Mouse (Mus musculus) colon, adult 2 months (tissue): ENCODE results near the gene Nod2. TPM values are rescaled to one million over a fixed set of nuclear protein-coding genes. Genes with fewer than 3 reads are reported as not detected.

ENCODE experiments used
- polyA plus RNA-seq: library from polyadenylated mRNA; depleted of rRNA; stranded (reverse); fragments of >200 nt; gene quantifications from 2 replicates; pipeline ENCODE4 v1.2.3, GENCODE M21; 2012; rRNA removed

Nod2 gene
- polyA plus RNA-seq: 3.5 and 3.7 TPM in 2 replicates

DNA sequence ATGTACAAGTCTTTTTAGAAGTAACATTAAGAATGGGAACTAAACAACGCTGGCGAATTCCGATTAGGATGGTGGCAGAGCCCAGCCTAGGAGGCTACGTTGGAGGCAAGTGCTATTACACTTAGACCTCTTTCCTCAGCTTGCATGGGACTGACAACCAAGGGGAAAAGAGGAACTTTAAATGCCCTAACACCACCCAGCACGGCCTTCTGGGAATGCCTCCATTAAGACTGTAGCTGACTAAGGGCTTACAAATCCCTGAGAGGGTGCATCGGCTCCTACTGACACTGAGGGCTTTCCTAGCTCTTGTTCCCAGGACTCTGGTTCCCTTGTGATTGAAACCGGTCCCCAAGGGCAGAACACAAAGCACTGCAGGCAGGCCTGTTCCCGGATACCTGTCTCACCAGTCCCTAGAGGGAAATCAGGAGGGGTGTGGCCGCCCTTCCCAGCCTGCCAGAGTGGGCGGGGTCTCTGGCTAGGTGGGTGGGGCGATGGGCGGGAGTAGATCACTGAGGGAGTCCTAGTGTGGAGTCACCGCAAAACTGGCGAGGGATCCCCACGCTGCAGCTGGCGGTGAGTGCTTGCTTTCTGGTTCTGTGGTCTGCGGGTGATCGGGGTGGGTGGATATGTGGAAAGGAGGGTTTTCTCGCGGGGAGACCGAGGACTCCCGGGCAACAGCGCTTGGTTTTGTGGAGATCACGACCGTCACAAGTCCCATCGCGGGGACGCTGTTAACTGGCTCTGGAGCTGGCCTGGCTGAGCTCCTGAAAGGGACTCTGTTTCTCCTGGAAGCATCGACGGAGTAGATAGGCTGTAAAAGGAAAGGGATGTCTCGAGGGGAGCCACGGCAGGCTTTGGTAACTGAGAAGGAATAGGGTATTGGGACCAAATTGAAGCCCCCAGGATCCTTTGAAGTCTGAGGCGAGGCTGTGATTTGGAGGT lies at the start of gene Nod2:
Gene Nod2 (plus strand): TSS at position 479 of the 942 bp plus-strand sequence.

DNA sequence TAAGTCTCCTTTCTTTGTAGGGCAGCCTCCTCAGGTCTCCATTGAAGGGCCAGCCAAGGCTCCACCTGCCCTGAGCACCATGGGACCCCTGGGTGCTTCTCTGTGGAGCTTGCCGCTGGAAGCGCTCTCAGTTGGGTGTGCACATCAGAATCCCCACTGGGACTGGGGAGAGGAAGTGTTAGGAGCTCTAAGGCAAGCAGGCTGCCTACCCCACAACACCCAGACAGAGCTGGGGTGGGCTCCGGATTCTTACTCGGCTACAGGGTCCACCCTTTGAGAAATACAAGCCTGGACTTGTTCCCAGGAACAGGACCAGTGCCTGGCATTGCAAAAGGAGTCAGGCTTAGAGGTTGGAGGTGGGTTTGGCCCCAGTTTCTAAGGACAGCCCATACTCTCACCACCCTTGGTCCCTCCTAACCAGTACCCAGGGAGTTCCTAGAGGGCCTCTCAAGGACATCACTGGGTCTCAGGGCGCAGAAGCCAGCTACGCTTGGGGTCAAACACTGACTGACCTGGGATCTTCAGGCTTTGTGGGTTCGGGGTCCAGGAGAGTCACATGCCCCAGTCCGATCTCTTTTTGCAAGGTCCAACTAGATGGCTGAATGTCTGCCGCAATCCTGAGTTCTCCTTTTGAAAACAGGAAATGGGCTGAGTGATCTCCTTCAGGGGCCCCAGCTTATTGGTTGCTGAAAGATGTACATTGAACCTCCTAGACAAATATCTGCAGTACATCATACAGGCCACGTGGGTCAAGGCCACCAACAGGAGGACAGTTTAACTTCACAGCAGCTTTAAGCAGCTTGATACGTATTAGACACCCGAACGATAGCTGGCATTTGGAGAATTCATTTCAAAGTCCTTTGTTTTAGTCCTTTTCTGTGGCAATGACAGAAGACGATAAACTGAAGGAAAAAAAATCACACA lies 11.4 kb upstream of the Nod2 start, which contains the start of gene Snx20:
Gene Snx20 (minus strand): TSS at position 655 of the 924 bp plus-strand sequence.

GRCm38 (mm10) chr8:88696721-88697641 lies 49.9 kb downstream of the Nod2 start, which contains the start of gene Cyld:
Gene Cyld (plus strand): TSS chr8:88697028.

Other genes with a start within 250 kb of the Nod2 start
- gene Nkd1, start 126.0 kb upstream of the Nod2 start, polyA plus RNA-seq: 31.2 and 34.8 TPM in 2 replicates
- 29.2 and 35.8 TPM in 2 replicates for gene Snx20, start 11.2 kb upstream of the Nod2 start, polyA plus RNA-seq
- gene Cyld, start 49.7 kb downstream of the Nod2 start, polyA plus RNA-seq: 4.1 TPM in 2 replicates